Mouse (Mus musculus) spleen, postnatal 4 days (tissue): ENCODE results near the gene Olfr697.
"Not testable (repeated sequence)": the region's sequence is repeated elsewhere in the genome, so short reads cannot be mapped to it uniquely, and the experiment has no call there.

Experiments
- DNase-seq, 2 experiments: peaks; one replicate each; pipeline ENCODE4 v3.0.0; 2022; ENCODE audit warnings: low spot score in 2 of 2

Gene Olfr697

DNA sequence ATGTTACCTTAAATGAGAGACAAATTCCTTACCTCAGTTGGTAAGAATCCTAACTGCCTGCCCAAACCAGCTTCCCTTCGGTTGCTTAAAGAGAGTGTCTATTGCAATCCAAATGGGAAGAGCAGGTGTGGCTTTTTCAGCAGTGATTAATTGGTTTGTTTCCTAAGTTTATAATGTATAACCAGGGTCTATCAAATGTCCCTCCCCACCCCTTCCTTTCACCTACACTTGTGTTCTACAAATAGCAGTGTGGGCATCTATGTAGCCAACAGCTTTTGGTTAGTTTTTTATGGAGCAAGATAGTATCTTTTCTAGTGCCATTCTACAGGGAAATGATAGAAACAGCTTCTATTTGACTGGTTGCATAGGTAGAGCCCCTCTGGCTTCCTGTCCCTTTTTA lies at the start of gene Olfr697:
Olfr697 (minus strand) TSS at position 101 of the 400 bp plus-strand sequence.
- no peak for DNase-seq

- no peak for DNase-seq
Observed at GRCm38 (mm10) chr7:106788330-106788729, 46.1 kb upstream of the Olfr697 start.

DNA sequence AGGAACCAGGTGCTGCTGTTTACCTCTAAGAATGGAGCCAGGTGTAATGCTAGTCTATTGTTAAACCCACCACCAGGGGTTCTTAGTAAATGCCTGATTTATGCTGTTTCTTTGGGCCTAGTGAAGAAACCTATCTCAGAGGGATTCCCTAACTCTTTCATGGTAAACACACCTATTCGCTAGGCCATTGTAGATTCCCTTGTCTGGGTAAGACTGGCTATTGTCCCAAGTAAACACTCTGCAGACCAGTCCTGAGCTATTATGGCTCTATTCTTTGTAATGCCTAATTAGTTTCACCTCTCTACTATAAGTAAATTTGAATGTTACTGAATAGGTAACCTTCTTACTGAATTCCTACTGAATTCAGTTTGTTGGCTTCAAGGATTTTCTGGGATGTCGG lies 18.8 kb upstream of the Olfr697 start:
- DNase-seq: not testable (repeated sequence)

- no peak for DNase-seq
Observed at GRCm38 (mm10) chr7:106758800-106759199, 16.6 kb upstream of the Olfr697 start.

DNA sequence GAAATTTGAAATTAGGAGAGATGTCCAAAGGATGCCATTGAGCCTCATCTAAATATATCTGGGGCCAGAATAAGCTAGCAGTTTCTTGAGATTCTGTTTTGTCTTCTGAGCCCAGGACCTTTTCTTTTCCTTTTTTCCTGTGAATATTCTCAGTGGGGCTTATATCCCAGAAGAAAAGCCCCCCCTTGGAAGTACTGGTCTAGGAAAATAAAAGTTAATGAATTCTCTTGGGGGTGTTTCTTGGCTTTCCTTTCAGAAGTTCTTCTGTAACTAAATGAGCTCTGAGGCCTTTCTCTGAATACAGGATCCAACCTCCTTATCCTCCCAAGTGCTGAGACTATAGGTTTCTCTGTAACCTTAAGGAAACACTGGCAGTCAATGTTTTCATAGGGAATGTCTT lies 13.1 kb upstream of the Olfr697 start, which contains the start of gene Olfr698:
Olfr698 (minus strand) TSS at position 101 of the 400 bp plus-strand sequence.
- no peak for DNase-seq

- DNase-seq: no peak
Observed at GRCm38 (mm10) chr7:106745811-106746210, 3.6 kb upstream of the Olfr697 start.

DNA sequence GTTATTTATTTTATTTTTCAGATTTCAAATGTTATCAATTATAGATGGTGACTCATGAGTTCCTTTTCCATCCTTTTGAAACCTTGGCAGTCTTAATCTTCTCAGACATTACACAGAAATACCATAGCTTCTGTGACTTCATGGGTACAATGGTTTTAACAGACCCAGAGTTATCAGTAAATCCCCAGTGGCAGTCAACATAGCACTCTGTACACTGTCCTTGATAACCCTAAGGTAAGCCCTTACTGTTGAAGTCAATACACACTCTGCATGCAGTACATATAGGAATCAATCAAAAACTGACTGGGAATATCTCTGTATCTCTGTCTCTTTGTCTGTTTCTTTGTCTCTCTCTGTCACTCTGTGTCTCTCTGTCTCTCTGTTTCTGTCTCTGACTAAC lies 5.2 kb downstream of the Olfr697 start:
- DNase-seq: no peak

DNA sequence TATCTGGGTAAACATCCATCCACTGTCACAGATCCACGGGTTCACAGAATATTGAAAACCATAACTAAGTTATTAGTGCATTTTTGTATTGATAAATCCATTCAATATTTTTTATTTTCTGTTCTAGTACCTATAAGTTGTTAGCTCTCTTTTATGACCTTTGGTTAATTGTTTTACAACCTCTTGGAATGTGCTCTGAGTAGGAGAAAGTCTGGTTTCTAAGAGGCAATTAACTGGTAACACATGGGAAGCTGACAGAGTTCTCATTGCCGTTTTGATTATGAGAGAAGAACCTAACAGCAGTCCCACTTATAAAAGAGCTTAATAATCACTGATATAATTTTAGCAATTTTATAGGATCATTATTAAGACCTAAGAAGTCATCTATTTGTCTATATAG lies 8.5 kb downstream of the Olfr697 start:
- no peak for DNase-seq

- not testable (repeated sequence) for DNase-seq
Observed at GRCm38 (mm10) chr7:106725654-106726053, 16.6 kb downstream of the Olfr697 start.

GRCm38 (mm10) chr7:106716296-106716695 lies 25.9 kb downstream of the Olfr697 start, which contains the start of gene Olfr695:
Gene Olfr695 (minus strand): TSS chr7:106716396.
- DNase-seq: no peak

- no peak for DNase-seq
Observed at GRCm38 (mm10) chr7:106711463-106711862, 30.8 kb downstream of the Olfr697 start.

DNA sequence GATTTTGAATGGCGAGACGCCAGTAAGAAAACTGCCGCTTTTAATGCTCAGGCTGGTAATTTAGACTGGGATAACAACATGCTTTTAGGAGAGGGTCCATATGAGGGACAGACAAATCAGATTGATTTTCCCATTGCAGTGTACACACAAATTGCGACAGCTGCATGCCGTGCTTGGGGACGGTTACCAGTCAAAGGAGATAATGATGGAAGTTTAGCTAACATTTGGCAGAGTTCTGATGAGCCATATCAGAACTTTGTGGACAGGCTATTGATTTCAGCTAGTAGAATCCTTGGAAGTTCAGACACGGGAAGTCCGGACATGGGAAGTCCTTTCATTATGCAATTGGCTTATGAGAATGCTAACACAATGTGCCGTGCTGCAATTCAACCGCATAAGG lies 34.5 kb downstream of the Olfr697 start:
- DNase-seq: not testable (repeated sequence)

GRCm38 (mm10) chr7:106696891-106697290 lies 45.4 kb downstream of the Olfr697 start:
- no peak for DNase-seq

GRCm38 (mm10) chr7:106692976-106693375 lies 49.3 kb downstream of the Olfr697 start:
- no peak for DNase-seq

DNA sequence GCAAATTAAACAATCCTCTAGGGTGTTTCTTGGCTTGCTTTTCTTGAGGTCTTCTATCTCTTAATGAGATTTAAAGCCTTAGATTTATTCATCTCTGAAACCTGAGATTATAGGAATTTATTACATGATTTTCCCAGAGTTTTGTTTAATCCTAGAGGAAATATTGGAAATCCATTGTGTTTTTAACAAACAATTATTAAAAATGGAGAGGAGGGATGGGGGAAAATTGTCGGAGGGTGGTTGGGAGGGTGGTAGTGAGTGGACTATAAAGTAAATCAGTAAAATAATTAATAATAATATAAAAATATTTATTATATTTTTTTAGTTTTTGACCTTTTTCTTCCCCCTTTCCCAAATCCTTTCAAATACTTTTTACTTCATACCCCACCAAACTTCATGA lies 50.5 kb downstream of the Olfr697 start, which contains the start of gene Olfr694:
Olfr694 (minus strand) TSS at position 101 of the 400 bp plus-strand sequence.
- no peak for DNase-seq
